Mouse (Mus musculus) C2C12 (cell line): ENCODE data around the gene Piwil4.

ENCODE experiments used
- CEBPB ChIP-seq: IDR thresholded peaks from one replicate; pipeline ENCODE4 v1.6.1; 2011; ENCODE audit warnings: low read depth, mild to moderate bottlenecking, control low read depth, moderate library complexity
- CTCF ChIP-seq: IDR thresholded peaks from one replicate; pipeline ENCODE4 v1.5.1; 2011; ENCODE audit not compliant: control insufficient read depth, insufficient read depth, insufficient read length
- USF1 ChIP-seq: IDR thresholded peaks from one replicate; pipeline ENCODE4 v1.6.1; 2011; ENCODE audit warnings: low read depth, mild to moderate bottlenecking, control low read depth, moderate library complexity

DNA sequence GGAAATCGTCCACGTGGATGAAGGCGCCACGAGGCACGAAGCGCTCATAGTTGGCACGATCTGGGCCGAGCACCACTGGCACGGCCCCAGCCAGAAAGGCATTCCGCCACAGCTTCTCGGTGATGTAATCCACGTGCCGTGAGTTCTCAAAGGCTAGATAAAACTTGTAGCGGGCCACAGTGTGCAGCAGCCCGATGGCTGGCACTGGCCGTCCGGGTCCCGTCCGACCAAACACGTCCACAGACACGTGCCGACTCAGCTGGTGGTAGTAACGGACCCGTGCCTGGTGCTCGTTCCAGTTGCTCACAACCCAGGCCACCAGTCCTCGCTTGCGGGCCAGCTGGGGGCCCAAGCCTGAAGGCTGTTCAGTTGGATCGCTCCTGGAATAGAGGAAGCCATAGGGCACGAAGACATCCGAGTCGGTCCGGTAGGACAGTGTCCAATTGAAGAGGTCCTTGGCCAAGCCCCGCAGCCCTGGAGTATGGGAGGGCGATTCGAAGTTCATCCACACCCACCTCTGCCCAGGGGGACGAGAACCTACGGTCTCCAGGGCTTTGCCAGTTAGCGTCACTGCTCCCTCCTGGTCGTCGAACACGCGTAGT, 10.5 kb upstream of the Piwil4 start:
- no peak for TF ChIP-seq CTCF
- no peak for TF ChIP-seq USF1
- TF ChIP-seq CEBPB, result no peak
